Mouse (Mus musculus) left cerebral cortex, postnatal 4 days (tissue): ENCODE data around the gene Sephs1. TPM values are rescaled to one million over a fixed set of nuclear protein-coding genes. Genes with fewer than 3 reads are reported as not detected.
"Not testable (repeated sequence)": the region's sequence is repeated elsewhere in the genome, so short reads cannot be mapped to it uniquely, and the experiment has no call there.

Source experiments
- DNase-seq: peaks from one replicate; pipeline ENCODE4 v3.0.0-alpha.2; 2022
- intact Hi-C: fragments of 180-260 bp; cut with DNase I; formaldehyde crosslinking; loops from one replicate; pipeline ENCODE4 v1.15.1; 2025
- total RNA-seq, 2 experiments: library from RNA; stranded (reverse); gene quantifications; 2 replicates each; pipeline ENCODE4 v1.2.3; 2021

Gene Sephs1
- total RNA-seq, 2 experiments from 2014 or later: 56.8 to 61.0 TPM

DNA sequence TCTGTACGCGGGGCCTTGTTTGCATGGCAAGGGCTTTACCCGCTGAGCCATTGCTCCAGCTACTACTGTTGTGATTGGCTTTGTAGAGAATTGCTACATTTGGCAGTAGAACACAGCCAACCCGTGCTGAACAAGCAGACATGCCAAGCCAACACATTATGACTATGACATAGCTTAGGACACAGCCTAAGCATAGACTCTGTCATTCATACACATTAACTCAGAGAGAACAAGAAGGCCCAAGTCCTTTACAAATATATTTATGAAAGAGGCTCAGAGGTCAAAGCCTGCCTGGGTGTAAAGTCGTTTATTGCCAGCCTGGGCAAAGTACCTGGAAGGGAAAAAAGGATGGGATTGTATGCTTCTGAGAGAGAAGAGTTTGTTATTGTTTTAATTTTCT is 21.0 kb downstream of the Sephs1 start:
- DNase-seq: no peak
- intact Hi-C loops: no loop called here

DNA sequence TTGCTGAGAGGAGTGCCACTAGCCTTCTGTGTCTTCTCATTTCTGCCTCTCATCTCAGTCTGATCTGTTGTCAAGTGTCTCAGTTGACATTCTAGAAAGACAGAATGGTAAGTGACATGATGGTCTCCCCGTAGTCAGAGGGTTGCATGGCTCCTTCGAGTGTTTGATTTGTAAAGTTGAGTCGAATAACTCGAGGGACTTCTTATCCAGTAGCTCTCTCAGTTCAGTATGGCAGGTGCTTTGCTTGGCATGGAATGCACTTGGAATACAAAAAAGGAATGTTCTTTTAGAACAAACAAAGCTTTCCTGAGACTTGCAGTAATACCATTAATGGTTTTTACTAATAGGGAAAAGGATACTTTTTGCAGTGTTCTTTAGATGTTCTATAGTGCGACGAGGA is 25.8 kb downstream of the Sephs1 start:
- no peak for DNase-seq
- intact Hi-C loops: no loop called here

GRCm38 (mm10) chr2:4907916-4908315 is 26.6 kb downstream of the Sephs1 start:
- intact Hi-C loops: no loop called here
- DNase-seq: no peak

GRCm38 (mm10) chr2:4908771-4909315 is 27.5 kb downstream of the Sephs1 start:
- intact Hi-C loops: no loop called here

GRCm38 (mm10) chr2:4909909-4910308 is 28.5 kb downstream of the Sephs1 start:
- intact Hi-C loops: loop anchor here (10.0 kb wide), 1 partner anchor 155 kb away; the partner anchor contains the start of gene Optn

More at GRCm38 (mm10) chr2:4908771-4909315, 27.5 kb downstream of the Sephs1 start:
- no peak for DNase-seq

GRCm38 (mm10) chr2:4910521-4910920 is 29.2 kb downstream of the Sephs1 start:
- intact Hi-C loops: loop anchor here (10.0 kb wide), 1 partner anchor 154 kb away; the partner anchor contains the start of gene Optn
- DNase-seq: no peak

More at GRCm38 (mm10) chr2:4909909-4910308, 28.5 kb downstream of the Sephs1 start:
- no peak for DNase-seq

DNA sequence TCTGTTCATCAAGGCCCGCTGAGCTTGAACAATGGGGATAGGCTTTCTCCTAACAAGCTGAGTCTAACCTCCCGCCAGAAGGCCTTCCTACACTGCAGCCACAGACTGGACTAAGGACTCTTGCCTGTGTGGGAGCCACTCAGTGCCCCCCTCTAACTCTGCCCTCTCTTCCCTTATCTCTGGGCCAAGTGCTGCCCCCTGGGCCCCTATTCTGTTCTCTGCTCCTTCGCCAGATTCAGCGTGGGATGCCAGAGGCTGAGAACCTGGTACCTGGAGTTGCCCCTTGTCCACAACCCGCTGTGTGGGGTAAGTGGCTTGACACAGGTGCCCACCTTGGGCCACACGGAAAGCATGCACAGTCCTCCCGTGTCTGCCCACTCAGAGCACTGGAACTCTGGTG is 32.6 kb downstream of the Sephs1 start:
- intact Hi-C loops: loop anchor here (10.0 kb wide), 1 partner anchor 151 kb away; the partner anchor contains the start of gene Optn
- DNase-seq: no peak

DNA sequence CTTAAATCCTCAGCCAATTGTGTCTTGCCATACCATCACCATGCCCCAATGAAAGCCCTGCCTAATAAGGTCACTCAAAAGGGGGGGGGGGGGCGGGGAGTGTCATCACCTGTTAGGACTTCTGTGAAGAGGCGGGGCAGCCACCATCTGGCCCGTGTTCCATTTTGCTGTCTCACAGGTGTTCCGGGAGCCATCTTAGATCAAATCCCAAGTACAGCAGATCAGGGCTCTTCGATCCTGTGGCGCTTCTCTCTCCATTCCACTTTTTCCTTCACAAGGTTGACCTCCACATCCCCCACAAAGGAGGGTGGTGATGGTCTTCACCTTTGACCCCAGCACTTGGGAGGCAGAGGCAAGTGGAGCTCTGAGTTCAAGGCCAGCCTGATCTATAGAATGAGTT is 34.7 kb downstream of the Sephs1 start:
- no peak for DNase-seq

GRCm38 (mm10) chr2:4917326-4918021 is 36.1 kb downstream of the Sephs1 start:
- peak; percentile 43 for DNase-seq
- intact Hi-C loops: loop anchor here (10.0 kb wide), 1 partner anchor 147 kb away; the partner anchor contains the start of gene Optn

More for the DNA sequence above, 34.7 kb downstream of the Sephs1 start:
- intact Hi-C loops: loop anchor here (10.0 kb wide), 1 partner anchor 149 kb away; the partner anchor contains the start of gene Optn

- peak; percentile 86 for DNase-seq
- intact Hi-C loops: loop anchor here (10.0 kb wide), 1 partner anchor 146 kb away; the partner anchor contains the start of gene Optn
Measured at GRCm38 (mm10) chr2:4918860-4919739, 37.7 kb downstream of the Sephs1 start, which contains the start of gene Phyh. Gene Phyh, plus strand, starts transcription at chr2:4919019.

DNA sequence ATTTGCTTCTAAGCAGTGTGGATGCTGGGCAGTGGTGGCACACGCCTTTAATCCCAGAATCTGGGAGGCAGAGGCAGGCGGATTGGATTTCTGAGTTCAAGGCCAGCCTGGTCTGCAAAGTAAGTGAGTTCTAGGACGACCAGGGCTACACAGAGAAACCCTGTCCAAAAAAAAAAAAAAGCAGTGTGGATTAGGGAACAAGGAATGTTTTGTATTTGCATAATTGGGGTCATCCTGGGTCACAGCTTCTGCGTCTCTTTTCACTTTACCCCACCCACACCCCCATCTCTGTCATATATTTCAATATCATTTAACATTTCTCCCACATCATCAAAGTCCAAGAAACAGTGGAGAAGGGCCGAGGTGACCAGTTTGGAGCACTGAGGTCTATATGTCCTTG is 39.7 kb downstream of the Sephs1 start:
- DNase-seq: no peak
- intact Hi-C loops: no loop called here

- no peak for DNase-seq
- intact Hi-C loops: no loop called here
Measured at GRCm38 (mm10) chr2:4922476-4923164, 41.3 kb downstream of the Sephs1 start.

DNA sequence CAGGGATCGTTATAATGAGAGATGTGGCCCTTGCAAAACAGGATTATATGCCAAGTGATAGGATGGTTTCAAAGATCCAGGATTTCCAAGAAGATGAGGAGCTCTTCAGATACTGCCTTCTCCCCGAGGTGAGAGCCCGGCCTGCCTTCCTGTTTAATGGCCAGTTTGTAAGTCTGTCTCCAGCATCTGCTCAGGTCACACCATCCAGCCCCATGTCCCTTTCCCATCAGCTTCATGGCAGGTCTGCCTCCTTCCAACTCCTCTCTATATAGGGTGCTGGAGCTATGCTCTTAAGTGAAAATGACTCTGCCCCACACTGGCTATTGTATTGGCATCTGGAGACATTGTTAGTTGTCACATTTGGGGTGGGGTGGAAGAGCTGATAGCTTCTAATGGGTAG is 46.0 kb downstream of the Sephs1 start:
- DNase-seq: no peak
- intact Hi-C loops: no loop called here

- DNase-seq: no peak
- intact Hi-C loops: no loop called here
Measured at GRCm38 (mm10) chr2:4929230-4929629, 47.9 kb downstream of the Sephs1 start.

GRCm38 (mm10) chr2:4934516-4934915 is 53.2 kb downstream of the Sephs1 start:
- intact Hi-C loops: no loop called here

GRCm38 (mm10) chr2:4937931-4938330 is 56.6 kb downstream of the Sephs1 start:
- no peak for DNase-seq
- intact Hi-C loops: no loop called here

More at GRCm38 (mm10) chr2:4934516-4934915, 53.2 kb downstream of the Sephs1 start:
- DNase-seq: no peak

DNA sequence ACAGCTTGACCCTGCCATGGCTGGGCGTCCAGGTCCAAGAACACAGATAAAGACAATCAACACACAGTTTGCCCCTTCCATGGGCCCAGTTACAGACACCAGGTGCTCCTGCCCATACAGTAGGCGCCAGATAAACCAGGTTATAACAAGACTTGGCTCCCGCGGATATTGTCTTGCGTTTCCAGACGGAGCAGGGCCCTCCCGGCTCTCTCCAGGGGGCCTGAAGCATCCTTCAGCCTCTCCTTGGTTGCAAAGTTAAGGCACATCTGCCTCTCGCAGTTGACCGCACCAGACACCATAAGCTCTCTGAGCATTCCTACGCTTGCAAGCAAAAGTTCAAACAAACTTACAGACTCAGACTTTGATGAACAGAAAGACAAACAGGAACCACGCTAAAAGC is 59.5 kb downstream of the Sephs1 start:
- intact Hi-C loops: no loop called here
- DNase-seq: no peak

- DNase-seq, intact Hi-C loops: not testable (repeated sequence)
Measured at GRCm38 (mm10) chr2:4949691-4950090, 68.3 kb downstream of the Sephs1 start.

- DNase-seq: no peak
- intact Hi-C loops: no loop called here
Measured at GRCm38 (mm10) chr2:4950986-4951385, 69.6 kb downstream of the Sephs1 start.

- intact Hi-C loops: no loop called here
- DNase-seq: no peak
Measured at GRCm38 (mm10) chr2:4954216-4954760, 72.9 kb downstream of the Sephs1 start.
